Mouse (Mus musculus) thymus, adult 2 months (tissue): ENCODE data around the gene Tpm1. TPM values are rescaled to one million over a fixed set of nuclear protein-coding genes. Genes with fewer than 3 reads are reported as not detected.

Experiments used
- DNase-seq: peaks from one replicate; pipeline ENCODE4 v3.0.0; 2021
- H3K27ac ChIP-seq: fragments of 200-500 bp; 2 replicates; pipeline ENCODE4 v1.5.1; 2012; ENCODE audit warnings: low read length, control low read depth; ENCODE audit not compliant: control insufficient read depth, insufficient read depth
- H3K27me3 ChIP-seq: fragments of 200-500 bp; 2 replicates; pipeline ENCODE4 v1.6.1; 2012; ENCODE audit warnings: mild to moderate bottlenecking, low read length, moderate library complexity, mixed read lengths; ENCODE audit not compliant: control insufficient read depth, insufficient read depth
- H3K36me3 ChIP-seq: fragments of 200-500 bp; 2 replicates; pipeline ENCODE4 v1.6.1; 2012; ENCODE audit warnings: mild to moderate bottlenecking, low read length, moderate library complexity; ENCODE audit not compliant: control insufficient read depth, insufficient read depth
- H3K4me1 ChIP-seq: fragments of 200-500 bp; replicated peaks from 2 replicates; pipeline ENCODE4 v1.6.1; 2012; ENCODE audit warnings: low read length; ENCODE audit not compliant: control insufficient read depth, insufficient read depth
- H3K4me3 ChIP-seq: fragments of 200-500 bp; 2 replicates; pipeline ENCODE4 v1.5.1; 2012; ENCODE audit warnings: mild to moderate bottlenecking, low read length, control low read depth, moderate library complexity; ENCODE audit not compliant: control insufficient read depth, insufficient read depth
- CTCF ChIP-seq: fragments of 200-500 bp; IDR thresholded peaks from 2 replicates; pipeline ENCODE4 v1.5.1; 2012; ENCODE audit warnings: mild to moderate bottlenecking, control low read depth, low read length, moderate library complexity, borderline replicate concordance; ENCODE audit not compliant: control insufficient read depth, poor library complexity, insufficient read depth; ENCODE audit errors: extremely low read depth
- POLR2A ChIP-seq: fragments of 200-500 bp; IDR thresholded peaks from 2 replicates; pipeline ENCODE4 v1.6.1; 2012; ENCODE audit warnings: mild to moderate bottlenecking, low read length, control low read depth, moderate library complexity; ENCODE audit not compliant: control insufficient read depth, poor library complexity, insufficient read depth; ENCODE audit errors: extremely low read depth
- WGBS: fragments of 180-500 bp; shearing (Covaris S2); methylation state at CpG from one replicate; pipeline ENCODE4 v1.1.7; 2018; 5-methylcytosine and 5-hydroxymethylcytosine counted together
- polyA plus RNA-seq: library from polyadenylated mRNA; depleted of rRNA; stranded (reverse); fragments of >200 nt; gene quantifications from 2 replicates; pipeline ENCODE4 v1.2.3, GENCODE M21; 2012

The Tpm1 gene
- polyA plus RNA-seq, 1 experiment, result 237 TPM

GRCm38 (mm10) chr9:67038686-67039085 lies 10.5 kb downstream of the Tpm1 start:
- Histone ChIP-seq H3K27ac (no peak overlapping the region), H3K4me3 (no peak overlapping the region), H3K4me1 (peaks cover 6% of the 10 kb centered on the region; the same call in 1 of the 2 replicates), H3K27me3 (no peaks in the 10 kb centered on the region), H3K36me3 (peaks cover 24% of the 10 kb centered on the region)
- no peak for DNase-seq
- 83% methylated on average over 7 of the region's 7 CpGs for WGBS
- no peak for TF ChIP-seq POLR2A
- no peak for TF ChIP-seq CTCF

DNA sequence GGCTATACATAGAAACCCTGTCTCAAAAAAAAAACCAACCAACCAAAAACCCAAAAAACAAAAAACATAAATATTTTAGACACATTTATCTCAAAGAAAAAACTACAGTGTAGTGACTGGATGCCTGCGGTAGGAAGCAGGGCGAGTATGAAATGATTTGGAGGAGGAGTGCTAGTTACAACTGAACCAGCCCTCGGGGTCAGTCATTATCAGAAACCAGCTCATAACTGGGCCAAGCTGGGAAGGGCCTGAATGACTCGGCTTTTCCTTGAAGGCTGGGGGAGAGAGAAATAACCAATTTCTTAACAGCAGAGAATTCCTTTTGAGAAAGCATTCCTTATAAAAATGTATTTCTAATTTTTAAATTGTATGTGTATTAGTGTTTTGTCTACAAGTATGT lies 11.5 kb downstream of the Tpm1 start:
- TF ChIP-seq POLR2A (no peak), CTCF (no peak)
- 92% methylated on average over 4 of the region's 4 CpGs for WGBS
- no peak for DNase-seq
- Histone ChIP-seq H3K27ac (no peak overlapping the region), H3K4me3 (no peak overlapping the region), H3K36me3 (peaks cover 34% of the 10 kb centered on the region), H3K27me3 (no peaks in the 10 kb centered on the region), H3K4me1 (peaks cover 6% of the 10 kb centered on the region; the same call in 1 of the 2 replicates)

- peaks cover 6% of the 10 kb centered on the region; the same call in 1 of the 2 replicates for H3K4me1 ChIP-seq
- no peak overlapping the region for H3K4me3 ChIP-seq
- no peak for TF ChIP-seq CTCF
- no peak for TF ChIP-seq POLR2A
- H3K36me3 ChIP-seq, result peaks cover 45% of the 10 kb centered on the region
- DNase-seq, result no peak
- no peak overlapping the region for H3K27ac ChIP-seq
- H3K27me3 ChIP-seq, result no peaks in the 10 kb centered on the region
- 68% methylated on average over 2 of the region's 2 CpGs for WGBS
Measured at GRCm38 (mm10) chr9:67036527-67037118, 12.6 kb downstream of the Tpm1 start.

DNA sequence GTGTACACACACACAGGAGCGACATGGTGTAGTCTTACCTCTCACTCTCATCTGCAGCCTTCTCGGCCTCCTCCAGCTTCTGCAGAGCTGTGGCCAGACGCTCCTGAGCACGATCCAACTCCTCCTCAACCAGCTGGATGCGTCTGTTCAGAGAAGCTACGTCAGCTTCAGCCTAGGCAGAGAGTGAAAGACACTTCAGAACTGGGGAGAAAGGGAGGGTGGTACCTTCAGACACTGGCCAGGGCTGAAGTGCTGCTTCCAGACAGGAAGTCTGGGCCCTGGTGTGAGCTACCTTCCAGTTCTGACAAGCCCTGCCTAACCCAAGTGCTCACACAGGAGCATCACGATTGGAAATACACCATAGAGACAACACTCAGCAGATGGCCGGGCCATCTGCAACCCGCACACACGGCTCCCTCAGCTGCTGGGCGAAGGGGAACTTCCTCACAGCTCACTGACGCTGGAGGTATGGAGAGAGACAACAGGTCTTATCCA lies 13.2 kb downstream of the Tpm1 start:
- Histone ChIP-seq H3K36me3 (peaks cover 49% of the 10 kb centered on the region), H3K27ac (no peak overlapping the region), H3K4me3 (no peak overlapping the region), H3K4me1 (peaks cover 6% of the 10 kb centered on the region; the same call in 1 of the 2 replicates), H3K27me3 (no peaks in the 10 kb centered on the region)
- DNase-seq, result no peak
- no peak for TF ChIP-seq CTCF
- 60% methylated on average over 12 of the region's 12 CpGs for WGBS

- Histone ChIP-seq H3K4me3 (no peak overlapping the region), H3K27me3 (no peaks in the 10 kb centered on the region), H3K4me1 (0 out of 2 replicates have a peak, but pooled peaks cover 6% of the 10 kb centered on the region), H3K27ac (no peak overlapping the region), H3K36me3 (peaks cover 61% of the 10 kb centered on the region)
- WGBS, result 96% methylated on average over 4 of the region's 4 CpGs
- TF ChIP-seq CTCF, result no peak
- no peak for TF ChIP-seq POLR2A
- no peak for DNase-seq
Measured at GRCm38 (mm10) chr9:67034677-67035076, 14.5 kb downstream of the Tpm1 start.

DNA sequence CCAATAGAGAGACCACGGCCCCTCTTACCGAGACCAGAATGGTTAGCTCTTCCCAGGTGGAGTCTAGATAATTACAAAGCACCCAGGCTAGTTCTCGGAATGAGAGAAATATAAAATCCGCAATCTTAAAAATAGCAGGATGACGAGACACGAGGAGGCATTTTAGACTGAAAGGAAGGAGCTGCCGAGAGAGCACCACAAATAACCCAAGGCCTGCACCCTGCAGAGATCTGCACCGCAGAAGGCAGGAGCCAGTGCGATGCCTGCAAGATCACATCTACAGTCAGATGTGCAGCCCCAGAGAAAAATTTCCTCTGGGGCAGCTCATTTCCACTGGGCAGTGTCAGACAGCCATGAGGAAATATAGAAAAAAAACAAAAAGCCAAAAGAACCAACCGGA lies 16.2 kb downstream of the Tpm1 start:
- H3K27ac ChIP-seq, result no peak overlapping the region
- 98% methylated on average over 10 of the region's 10 CpGs for WGBS
- TF ChIP-seq CTCF (no peak), POLR2A (no peak)
- DNase-seq, result no peak
- 0 out of 2 replicates have a peak, but pooled peaks cover 6% of the 10 kb centered on the region for H3K4me1 ChIP-seq
- H3K27me3 ChIP-seq, result no peaks in the 10 kb centered on the region
- peaks cover 64% of the 10 kb centered on the region for H3K36me3 ChIP-seq
- no peak overlapping the region for H3K4me3 ChIP-seq

DNA sequence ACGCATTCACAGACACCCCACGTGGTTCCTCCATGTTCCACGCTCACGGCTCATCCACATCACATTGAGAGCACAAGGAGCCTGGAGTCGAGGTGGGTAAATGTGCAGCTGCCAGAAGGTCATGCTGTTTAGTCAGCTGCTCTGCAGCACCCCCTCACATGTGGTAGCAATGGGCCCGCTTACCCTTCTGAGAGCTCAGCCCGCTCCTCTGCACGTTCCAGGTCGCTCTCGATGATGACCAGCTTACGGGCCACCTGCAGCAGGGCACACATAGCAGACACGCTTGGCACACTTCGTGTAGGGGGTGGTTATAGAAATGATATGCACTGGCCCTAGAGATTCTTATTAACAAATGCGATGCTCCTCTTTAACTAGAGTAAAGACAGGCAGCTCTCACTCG lies 16.6 kb downstream of the Tpm1 start:
- Histone ChIP-seq H3K4me3 (no peak overlapping the region), H3K27ac (no peak overlapping the region), H3K36me3 (peaks cover 66% of the 10 kb centered on the region), H3K4me1 (0 out of 2 replicates have a peak, but pooled peaks cover 6% of the 10 kb centered on the region), H3K27me3 (no peaks in the 10 kb centered on the region)
- TF ChIP-seq CTCF (no peak), POLR2A (no peak)
- DNase-seq, result no peak
- 98% methylated on average over 15 of the region's 15 CpGs for WGBS

DNA sequence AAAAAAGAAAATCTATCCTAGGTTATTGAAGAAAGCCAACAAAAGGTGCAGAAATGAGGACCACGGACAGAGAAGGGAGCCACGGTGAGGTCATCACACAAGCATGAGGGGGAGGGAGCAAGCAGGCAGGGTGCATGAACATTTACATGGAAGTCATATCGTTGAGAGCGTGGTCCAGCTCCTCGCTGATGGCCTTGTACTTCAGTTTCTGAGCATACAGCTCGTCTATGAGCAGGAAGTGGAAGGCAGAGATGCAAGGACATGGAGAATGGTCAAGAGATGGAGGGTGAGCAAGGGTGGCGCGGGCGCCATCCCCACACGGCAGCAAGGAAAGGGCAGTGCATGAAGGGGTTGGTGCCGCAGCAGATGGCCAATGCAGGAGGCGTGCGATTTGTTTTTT lies 19.7 kb downstream of the Tpm1 start:
- H3K36me3 ChIP-seq, result peaks cover 58% of the 10 kb centered on the region
- no peaks in the 10 kb centered on the region for H3K27me3 ChIP-seq
- WGBS, result 96% methylated on average over 13 of the region's 13 CpGs
- TF ChIP-seq CTCF (no peak), POLR2A (no peak)
- no peaks in the 10 kb centered on the region for H3K4me1 ChIP-seq
- DNase-seq, result no peak
- H3K27ac ChIP-seq, result no peak overlapping the region
- H3K4me3 ChIP-seq, result no peak overlapping the region
